Mouse (Mus musculus) urinary bladder, postnatal 14 days (tissue): ENCODE data around the gene Csnk1g2.
"Not testable (repeated sequence)": the region's sequence is repeated elsewhere in the genome, so short reads cannot be mapped to it uniquely, and the experiment has no call there.

Experiments used
- DNase-seq: peaks from one replicate; pipeline ENCODE4 v3.0.0; 2021; ENCODE audit warnings: low spot score

Csnk1g2 gene

GRCm38 (mm10) chr10:80623457-80624191 is 986 bp downstream of the Csnk1g2 start:
- peak; percentile 61 for DNase-seq

DNA sequence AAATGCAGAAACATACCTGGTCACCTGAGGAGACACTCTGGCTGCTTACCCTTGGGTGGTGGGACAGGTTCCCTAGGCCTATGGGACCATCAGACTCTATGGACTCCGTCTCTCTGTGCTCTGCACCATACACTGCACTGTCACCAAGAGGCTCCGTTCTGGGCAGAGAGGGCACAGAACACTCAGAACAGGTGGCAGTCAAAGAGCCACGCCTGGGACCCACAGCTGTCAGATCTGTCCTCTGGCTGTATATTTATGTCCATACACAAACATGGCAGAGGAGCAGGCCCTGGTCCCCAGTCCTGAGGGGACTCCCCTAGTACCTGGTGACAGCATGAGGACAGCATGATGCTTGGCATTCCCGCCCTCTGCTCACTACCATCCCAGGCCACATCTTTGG is 3.1 kb downstream of the Csnk1g2 start:
- DNase-seq, result no peak

GRCm38 (mm10) chr10:80627685-80628084 is 5.0 kb downstream of the Csnk1g2 start:
- peak; percentile 43 for DNase-seq

DNA sequence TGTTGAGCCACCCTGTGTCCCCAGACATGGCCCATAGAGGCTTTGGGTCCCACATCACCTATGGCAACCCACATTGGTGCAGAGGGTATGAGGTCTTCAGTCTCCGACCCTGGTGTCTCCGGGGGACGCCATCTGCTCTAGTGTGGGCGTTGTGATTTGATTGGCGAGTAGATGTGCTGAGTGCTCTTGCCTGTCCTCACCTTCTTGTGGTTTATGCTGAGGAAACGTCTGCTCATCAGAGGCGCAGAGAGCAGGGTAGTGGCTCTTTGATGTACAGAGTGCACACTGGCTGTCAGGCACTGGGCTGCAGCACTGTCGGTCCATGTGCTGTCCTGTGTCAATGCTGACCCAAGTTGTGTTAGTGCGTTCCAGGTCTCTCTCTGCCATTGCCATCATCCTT is 6.3 kb downstream of the Csnk1g2 start:
- no peak for DNase-seq

DNA sequence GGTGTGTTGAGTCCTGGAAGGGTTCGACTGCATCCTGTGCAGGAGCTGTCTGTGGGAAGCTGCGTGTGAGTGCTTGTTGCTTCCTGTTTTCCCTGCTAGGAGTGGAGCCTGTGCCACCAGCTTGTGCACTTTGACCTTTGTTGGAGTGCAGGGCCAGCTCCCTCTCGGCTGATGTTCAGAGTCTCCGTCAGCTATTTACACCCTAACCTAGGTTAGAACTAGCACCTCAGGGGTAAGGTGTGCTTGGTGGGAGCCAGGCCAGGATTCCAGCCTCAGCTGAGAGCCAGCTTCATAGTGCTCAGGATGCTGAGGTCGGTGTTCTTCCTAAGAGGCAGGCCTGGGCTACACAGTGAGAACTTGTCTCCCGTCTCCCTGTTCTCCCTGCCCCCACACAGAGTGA is 12.7 kb downstream of the Csnk1g2 start:
- no peak for DNase-seq

DNA sequence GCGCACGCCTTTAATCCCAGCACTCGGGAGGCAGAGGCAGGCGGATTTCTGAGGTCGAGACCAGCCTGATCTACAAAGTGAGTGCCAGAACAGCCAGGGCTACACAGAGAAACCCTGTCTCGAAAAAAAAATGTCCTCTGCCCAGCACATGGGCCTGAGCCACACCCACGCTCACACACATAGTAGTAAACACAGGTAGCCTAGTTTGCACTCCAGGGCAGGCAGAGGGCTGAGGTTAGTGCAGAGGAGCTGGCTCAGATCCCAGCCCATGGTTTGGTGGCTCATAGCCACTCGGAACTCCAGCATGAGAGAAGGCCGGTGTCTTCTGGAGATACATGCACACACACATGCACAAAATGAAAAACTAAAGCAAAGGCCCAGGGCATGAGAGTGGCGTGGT is 24.3 kb downstream of the Csnk1g2 start:
- DNase-seq, result no peak

GRCm38 (mm10) chr10:80649910-80650309 is 27.3 kb downstream of the Csnk1g2 start:
- DNase-seq, result not testable (repeated sequence)

GRCm38 (mm10) chr10:80650392-80650791 is 27.8 kb downstream of the Csnk1g2 start:
- DNase-seq, result no peak

GRCm38 (mm10) chr10:80653156-80653720 is 30.6 kb downstream of the Csnk1g2 start:
- DNase-seq, result no peak

DNA sequence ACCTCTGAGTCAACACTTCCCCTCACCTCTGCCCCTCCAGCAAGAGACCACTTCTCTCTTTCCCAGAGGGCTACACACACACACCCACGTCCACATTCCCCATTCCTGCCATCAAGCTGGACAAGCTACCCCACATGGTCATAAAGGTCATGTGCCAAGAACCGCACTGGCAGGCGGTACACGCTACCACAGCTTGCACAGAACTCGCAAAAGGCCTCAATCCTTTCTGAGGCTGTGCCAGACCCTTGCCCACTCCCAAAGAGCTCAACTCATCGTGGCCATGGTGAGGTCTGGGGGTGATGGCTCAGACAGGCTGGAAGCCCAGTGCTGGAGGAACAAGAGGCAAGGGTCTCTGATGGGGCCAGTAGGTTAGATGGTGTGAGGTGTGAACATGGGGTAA is 32.2 kb downstream of the Csnk1g2 start:
- no peak for DNase-seq

- no peak for DNase-seq
Observed at GRCm38 (mm10) chr10:80655406-80656129, 32.9 kb downstream of the Csnk1g2 start.

- peak; percentile 98 for DNase-seq
Observed at GRCm38 (mm10) chr10:80656130-80656862, 33.7 kb downstream of the Csnk1g2 start.

DNA sequence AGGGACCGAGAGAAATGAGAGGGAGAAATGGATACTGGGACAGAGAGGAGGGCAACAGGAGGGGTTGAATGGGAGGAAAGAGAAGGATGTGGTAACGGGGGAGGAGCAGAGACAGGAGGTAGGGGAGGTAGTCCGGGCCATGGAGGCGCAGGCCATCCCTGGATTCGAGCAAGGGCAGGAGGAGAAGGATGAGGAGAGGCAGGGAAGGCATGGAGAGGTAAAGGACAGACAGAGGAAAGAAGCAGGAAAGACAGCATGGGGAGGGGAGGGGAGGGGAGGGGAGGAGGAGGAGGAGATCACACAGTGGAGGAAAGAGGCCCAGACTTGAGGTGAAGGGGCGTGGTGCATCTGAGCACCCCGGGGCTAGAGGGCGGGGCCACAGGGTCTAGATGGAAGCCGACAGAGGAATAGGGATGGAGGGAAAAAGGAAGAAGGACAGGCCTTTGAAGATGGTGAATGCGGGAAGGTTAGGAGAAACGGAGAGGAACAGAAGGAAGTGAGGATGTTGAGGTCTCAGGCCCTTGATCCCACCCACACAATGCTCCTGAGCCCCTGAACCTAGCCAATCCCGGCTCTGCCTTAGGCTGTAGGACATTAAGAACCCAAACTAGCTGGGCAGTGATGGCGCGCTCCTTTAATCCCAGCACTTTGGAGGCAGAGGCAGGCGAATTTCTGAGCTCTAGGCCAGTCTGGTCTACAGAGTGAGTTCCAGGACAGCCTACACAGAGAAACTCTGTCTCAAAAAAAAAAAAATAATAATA is 34.4 kb downstream of the Csnk1g2 start, which contains the start of gene Btbd2:
Gene Btbd2 (minus strand): TSS at position 209 of the 761 bp plus-strand sequence.
- no peak for DNase-seq

DNA sequence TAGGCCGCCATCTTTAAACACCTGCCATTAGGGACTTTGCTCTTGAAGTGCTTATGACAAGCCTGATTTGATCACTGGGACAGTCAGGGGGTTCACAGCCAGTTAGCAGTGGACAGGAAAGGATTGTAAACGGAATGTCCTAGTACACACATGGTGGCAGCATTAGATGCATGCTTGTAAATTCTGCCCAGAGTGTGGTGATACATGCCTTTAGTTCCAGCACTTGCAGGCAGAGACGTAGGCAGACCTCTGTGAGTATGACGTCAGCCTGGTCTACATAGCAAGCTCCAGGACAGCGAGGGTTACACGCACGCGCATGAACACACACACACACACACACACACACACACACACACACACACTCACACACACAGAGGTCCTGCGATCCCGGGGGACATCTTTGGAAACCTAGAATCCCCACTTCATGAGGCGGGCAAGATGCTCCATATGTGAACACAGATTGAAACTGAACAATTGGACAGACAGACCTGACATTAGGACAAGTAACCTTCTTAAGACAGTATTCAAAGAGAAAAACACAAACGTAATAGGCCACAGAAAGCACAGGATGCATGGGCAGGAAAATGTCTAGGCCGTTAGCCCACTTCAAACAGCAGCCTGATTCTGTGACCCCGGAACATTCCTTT is 35.7 kb downstream of the Csnk1g2 start:
- no peak for DNase-seq

DNA sequence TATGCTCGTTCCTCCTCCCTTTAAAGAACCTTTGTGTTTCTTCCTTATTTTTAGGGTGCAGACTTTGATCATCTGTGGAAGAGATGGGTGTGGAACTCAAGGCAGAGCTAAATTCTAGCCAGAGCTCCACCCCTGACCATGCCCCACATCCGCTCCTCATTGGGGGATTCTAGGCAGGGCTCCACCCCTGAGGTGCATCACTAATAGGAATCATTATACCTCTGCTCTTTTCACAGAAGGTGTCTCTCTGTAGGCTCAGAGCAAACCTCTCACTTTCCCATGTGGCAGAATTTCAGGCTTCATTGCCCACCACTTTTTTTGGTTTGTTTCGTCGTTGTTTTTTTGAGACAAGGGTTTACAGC is 36.2 kb downstream of the Csnk1g2 start:
- no peak for DNase-seq

GRCm38 (mm10) chr10:80659213-80659612 is 36.6 kb downstream of the Csnk1g2 start:
- DNase-seq, result peak; percentile 83

GRCm38 (mm10) chr10:80661149-80661548 is 38.5 kb downstream of the Csnk1g2 start:
- DNase-seq, result no peak

DNA sequence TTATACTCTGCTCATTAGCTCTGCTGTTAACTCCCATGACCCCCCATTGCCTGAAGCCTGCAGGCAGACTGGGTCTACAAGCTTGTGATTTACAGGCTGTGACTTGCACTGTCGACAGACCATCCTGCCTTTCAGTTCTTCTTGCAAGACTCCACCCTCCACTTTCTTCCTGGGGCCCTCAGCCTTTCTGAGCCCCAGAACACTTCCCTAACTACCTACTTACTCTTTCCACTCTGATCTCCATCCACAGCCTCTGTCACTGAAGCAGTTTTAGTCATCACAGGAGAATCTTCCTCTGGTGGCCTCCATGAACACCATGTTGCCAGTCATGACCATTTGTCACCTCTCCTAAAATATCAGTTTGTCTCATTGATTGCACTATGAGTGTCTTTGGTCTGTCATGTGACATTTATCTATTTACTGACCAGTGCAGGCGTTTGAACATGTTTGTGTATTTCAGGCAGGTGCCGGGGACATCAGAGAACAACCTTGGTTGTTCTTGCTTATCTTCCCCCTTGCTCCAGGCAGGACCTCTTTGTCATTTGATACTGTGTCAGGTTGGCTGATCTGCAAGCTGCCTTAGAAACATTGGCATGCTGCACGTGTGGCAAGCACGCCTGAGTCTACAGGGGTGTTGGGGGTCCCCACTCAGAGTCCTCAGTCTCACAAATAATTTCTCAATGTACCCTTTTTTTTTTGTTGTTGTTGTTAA is 41.0 kb downstream of the Csnk1g2 start:
- peak; percentile 48 for DNase-seq

GRCm38 (mm10) chr10:80664197-80665015 is 41.8 kb downstream of the Csnk1g2 start:
- DNase-seq, result peak; percentile 94

- DNase-seq, result peak; percentile 85
Observed at GRCm38 (mm10) chr10:80665016-80665380, 42.4 kb downstream of the Csnk1g2 start.
